Mouse (Mus musculus) gastrocnemius, adult 2 months (tissue): ENCODE measurements at regions not wholly inside any gene's neighbourhood (a gene's known extent, or its start where the extent isn't known, plus 50 kb on each side); places are given as distances from the start of the nearest gene placed in this dataset.
"Not testable (repeated sequence)": the region's sequence is repeated elsewhere in the genome, so short reads cannot be mapped to it uniquely, and the experiment has no call there.

ENCODE experiments used
- DNase-seq: peaks from one replicate; pipeline ENCODE4 v3.0.0; 2022
- H3K27ac ChIP-seq: fragments of 200-600 bp; 2 replicates; pipeline ENCODE4 v1.8.1; 2022; ENCODE audit warnings: mild to moderate bottlenecking
- H3K4me3 ChIP-seq: fragments of 200-600 bp; 2 replicates; pipeline ENCODE4 v1.8.1; 2022; ENCODE audit warnings: mild to moderate bottlenecking, moderate library complexity
- CTCF ChIP-seq: fragments of 200-600 bp; IDR thresholded peaks from 2 replicates; pipeline ENCODE4 v1.8.1; 2022; ENCODE audit warnings: antibody characterized with exemption, mild to moderate bottlenecking, moderate library complexity
- intact Hi-C: fragments of 180-260 bp; cut with DNase I; formaldehyde crosslinking; loops from one replicate; pipeline ENCODE4 v1.15.1; 2025

GRCm38 (mm10) chr7:83445181-83445926 lies 139.4 kb upstream of the Tmc3 start:
- no peak for DNase-seq
- Histone ChIP-seq H3K4me3 (no peak overlapping the region), H3K27ac (no peak overlapping the region)
- TF ChIP-seq CTCF, result no peak
- intact Hi-C loops, result no loop called here

DNA sequence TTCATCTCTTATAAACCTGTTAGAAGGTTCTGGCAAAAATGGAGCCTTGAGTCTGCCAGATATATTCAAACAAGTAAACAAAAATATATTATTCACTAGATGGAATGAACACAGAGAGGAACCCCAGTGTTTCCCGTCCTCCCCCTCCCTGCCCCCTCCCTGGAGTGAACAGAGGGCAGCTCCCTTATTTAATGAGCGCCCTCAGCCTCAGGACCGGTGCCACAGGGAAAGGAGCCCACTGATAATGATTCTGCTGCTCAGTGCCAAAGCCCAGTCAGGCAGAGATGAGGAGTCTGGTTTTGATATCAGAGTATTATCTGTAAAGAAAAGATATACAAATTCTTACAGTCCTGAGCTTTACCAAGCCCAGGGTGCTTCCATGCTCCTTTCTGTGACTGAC lies 134.4 kb upstream of the Tmc3 start:
- DNase-seq, result no peak
- TF ChIP-seq CTCF, result no peak
- intact Hi-C loops, result no loop called here
- Histone ChIP-seq H3K4me3 (no peak overlapping the region), H3K27ac (no peak overlapping the region)

DNA sequence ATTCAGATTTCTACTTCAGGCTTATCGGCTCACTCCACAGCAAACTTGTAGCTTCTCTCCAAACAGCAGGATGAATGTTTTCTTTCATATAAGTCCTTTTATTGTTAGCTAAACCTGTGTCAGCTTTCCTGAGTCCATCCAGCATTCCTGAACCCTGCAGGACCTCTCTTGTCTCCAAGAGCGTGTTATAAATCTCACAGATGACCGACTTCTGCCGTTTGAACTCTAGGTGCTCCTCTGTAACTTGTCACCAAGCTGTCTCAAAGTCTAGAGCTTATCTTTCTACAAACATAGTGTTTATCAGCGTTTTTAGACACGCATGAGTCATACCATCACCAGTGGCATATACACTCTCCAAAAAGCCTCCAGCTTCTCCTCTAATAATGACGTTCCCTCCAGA lies 132.4 kb upstream of the Tmc3 start:
- Histone ChIP-seq H3K4me3 (no peak overlapping the region), H3K27ac (no peak overlapping the region)
- no peak for TF ChIP-seq CTCF
- intact Hi-C loops, result no loop called here
- DNase-seq, result no peak

DNA sequence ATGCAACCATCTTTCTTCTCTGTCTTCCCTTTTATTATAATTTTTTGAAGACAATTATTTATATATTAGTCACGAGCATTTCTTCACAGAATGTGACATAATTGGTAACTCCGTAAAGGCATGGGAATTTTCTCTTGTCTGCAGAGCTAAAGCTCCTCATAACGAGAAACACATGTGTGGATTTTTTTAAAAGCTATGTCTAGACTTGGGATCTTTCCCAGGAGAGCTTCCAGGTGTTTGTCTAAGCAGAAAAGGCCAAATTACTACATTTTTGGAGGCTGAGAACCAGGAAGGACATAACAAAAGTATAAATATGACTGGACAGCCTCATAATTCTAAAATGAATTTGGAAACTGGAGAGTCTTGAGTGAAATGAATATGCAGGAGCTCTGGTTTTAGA lies 125.2 kb upstream of the Tmc3 start:
- intact Hi-C loops, result no loop called here
- Histone ChIP-seq H3K4me3 (no peak overlapping the region), H3K27ac (no peak overlapping the region)
- no peak for DNase-seq
- TF ChIP-seq CTCF, result no peak

GRCm38 (mm10) chr7:83467006-83467405 lies 117.7 kb upstream of the Tmc3 start:
- H3K4me3 ChIP-seq, result no peak overlapping the region
- no peak overlapping the region for H3K27ac ChIP-seq
- no peak for DNase-seq
- no peak for TF ChIP-seq CTCF
- intact Hi-C loops, result no loop called here

GRCm38 (mm10) chr7:83469856-83470255 lies 114.9 kb upstream of the Tmc3 start:
- intact Hi-C loops, H3K4me3 ChIP-seq, DNase-seq, H3K27ac ChIP-seq: not testable (repeated sequence)

DNA sequence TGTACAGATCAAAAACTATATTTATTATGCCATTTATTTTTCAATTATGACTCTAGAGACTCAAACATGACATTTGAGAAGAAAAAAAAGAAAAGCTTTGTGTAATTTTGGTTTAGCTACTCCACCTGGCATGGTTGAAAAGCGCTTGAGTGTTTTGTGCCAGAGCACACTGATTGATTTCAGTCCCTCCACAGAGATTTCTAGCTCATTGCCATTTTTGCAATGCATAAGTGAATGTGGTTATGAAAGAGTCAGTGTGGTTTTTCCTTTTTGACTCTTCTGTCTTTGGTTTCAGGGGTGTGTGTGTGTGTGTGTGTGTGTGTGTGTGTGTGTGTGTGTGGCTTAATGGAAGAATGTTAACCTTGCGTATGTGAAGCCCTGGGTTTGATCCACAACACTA lies 113.6 kb upstream of the Tmc3 start:
- DNase-seq, result no peak
- TF ChIP-seq CTCF, result no peak
- Histone ChIP-seq H3K27ac (no peak overlapping the region), H3K4me3 (no peak overlapping the region)
- intact Hi-C loops, result no loop called here

DNA sequence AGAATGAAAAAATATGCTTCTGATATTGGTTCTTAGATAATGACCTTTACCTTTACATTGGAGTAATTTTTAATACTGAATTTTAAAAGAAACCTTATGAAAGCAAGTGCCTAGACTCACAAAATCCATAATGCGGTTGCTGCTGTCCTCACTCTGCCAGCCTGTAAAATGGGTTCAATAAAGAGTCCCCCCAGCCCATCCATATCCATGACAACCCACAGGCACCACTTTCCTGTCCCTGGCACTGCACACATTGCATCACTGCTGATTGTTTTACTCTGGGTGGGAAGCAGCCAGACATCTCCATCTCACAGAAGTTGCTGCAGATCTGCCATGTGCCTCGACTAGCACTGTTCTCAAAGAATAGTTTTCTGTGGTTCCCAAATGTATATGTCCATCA lies 110.3 kb upstream of the Tmc3 start:
- DNase-seq, result no peak
- Histone ChIP-seq H3K4me3 (no peak overlapping the region), H3K27ac (no peak overlapping the region)
- intact Hi-C loops, result no loop called here
- TF ChIP-seq CTCF, result no peak

GRCm38 (mm10) chr7:83474986-83475385 lies 109.7 kb upstream of the Tmc3 start:
- no peak for TF ChIP-seq CTCF
- DNase-seq, result no peak
- no peak overlapping the region for H3K4me3 ChIP-seq
- H3K27ac ChIP-seq, result no peak overlapping the region
- intact Hi-C loops, result no loop called here

- intact Hi-C loops, result no loop called here
- TF ChIP-seq CTCF, result no peak
- DNase-seq, result peak; percentile 40
- no peak overlapping the region for H3K27ac ChIP-seq
- no peak overlapping the region for H3K4me3 ChIP-seq
Measured at GRCm38 (mm10) chr7:83475438-83476160, 109.1 kb upstream of the Tmc3 start.

DNA sequence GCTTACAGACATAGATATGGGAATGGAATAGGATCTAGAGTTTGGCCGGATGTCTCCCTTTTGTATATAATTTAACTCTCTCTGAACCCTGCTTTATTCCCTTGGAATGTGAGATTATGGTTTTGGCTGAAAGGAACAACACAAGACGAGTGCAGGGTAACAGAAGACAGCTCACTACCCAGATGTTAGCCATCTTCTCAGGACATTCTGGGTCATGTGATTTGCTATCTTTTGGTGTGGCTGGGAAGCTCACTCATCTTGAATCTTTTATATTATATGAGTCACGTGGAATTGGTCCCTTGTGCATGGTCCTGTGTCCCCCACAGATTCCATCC lies 108.6 kb upstream of the Tmc3 start:
- Histone ChIP-seq H3K4me3 (no peak overlapping the region), H3K27ac (no peak overlapping the region)
- intact Hi-C loops, result no loop called here
- TF ChIP-seq CTCF, result no peak
- DNase-seq, result no peak

DNA sequence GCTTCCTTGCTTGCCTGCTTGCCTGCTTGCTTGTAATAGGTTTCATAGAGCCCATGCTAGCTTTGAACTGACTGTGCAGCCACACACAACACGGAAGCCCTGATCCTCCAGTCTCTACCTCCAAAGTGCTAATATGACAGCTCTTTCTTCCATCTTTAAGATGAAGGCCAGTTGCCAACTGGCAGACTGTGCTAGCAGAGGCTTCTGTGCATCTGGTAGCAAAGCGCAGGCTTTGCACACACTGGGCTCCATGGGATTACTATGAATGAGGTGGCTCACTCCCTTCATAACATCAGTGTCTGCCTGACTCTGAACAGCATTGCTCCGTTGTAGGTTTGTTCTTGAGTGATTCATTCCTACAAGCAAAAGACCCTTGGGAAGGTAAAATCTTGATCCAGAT lies 107.9 kb upstream of the Tmc3 start:
- intact Hi-C loops, result no loop called here
- TF ChIP-seq CTCF, result no peak
- no peak overlapping the region for H3K27ac ChIP-seq
- H3K4me3 ChIP-seq, result no peak overlapping the region
- DNase-seq, result no peak

DNA sequence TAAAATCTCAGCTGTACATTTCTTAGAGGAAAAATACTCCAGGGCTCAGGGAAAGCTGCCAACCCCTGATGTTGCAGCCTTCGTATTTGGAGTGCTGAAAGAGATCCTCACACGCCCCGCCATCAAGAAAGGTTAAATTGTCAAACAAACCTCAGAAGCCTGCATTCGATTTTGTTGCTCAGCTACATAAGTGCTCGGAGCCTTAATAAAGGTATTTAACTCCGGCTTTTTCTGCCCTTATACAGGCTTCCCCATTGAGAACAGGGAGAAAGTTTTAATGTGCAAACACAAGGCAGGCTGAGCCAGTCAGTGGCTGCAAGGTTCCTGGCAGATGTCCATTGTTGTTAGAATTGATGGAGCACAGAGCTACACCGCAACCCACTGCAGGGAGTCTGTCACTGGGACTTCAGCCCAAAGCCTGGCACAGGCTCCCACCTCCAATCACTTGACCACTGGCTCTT lies 107.0 kb upstream of the Tmc3 start:
- no peak for TF ChIP-seq CTCF
- intact Hi-C loops, result no loop called here
- Histone ChIP-seq H3K27ac (no peak overlapping the region), H3K4me3 (no peak overlapping the region)
- DNase-seq, result no peak

DNA sequence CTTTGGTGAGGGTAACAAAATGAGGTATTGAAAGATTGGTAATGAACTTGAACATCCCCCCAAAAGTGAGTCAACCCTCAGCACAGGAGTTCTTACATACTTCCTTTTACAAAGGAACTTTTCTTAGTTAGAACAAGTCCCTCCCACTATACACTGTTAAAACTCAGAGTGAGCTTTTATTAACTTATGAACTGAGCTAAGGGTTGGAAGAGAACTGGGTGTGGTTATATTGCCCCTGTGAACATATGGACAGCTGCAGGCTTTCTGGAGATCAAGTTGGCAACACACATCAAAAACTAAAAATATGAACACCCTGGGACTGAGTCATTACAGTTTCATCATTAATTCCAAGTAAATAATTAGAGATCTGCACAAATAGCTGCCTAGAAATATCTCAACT lies 103.1 kb upstream of the Tmc3 start:
- no peak overlapping the region for H3K27ac ChIP-seq
- no peak overlapping the region for H3K4me3 ChIP-seq
- TF ChIP-seq CTCF, result no peak
- intact Hi-C loops, result no loop called here
- DNase-seq, result no peak
